Mouse (Mus musculus): ENCODE measurements around the gene Inava. TPM values are rescaled to one million over a fixed set of nuclear protein-coding genes. Genes with fewer than 3 reads are reported as not detected.

Gene Inava
- polyA plus RNA-seq, 1 experiment from 2014 or later = 2.0 TPM

DNA sequence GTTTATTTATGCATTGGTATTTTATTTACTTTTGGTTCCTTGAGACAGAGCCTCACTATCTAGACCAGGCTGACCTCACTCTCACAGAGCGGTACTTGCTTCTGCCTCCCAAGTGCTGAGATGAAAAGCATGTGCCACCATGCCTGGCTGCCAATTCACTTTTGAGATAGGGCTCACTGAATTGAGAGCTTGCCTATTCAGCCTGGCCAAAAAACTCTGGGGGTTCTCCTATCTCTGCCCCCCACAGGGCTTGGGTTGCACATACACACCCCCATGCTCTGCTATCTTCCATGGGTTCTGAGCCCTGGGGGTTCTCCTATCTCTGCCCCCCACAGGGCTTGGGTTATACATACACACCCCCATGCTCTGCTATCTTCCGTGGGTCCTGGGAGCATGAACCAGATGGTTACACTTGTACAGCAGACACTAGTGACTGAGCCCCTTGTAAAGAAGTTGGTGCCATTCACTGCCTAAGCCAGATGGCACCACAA is 54.5 kb downstream of the Inava start:
- no peak for ATAC-seq (ENCODE audit: low FRiP score)
- H3K4me3 ChIP-seq (replicated peaks) = no peak overlapping the region
- no peak overlapping the region for H3K27ac ChIP-seq (replicated peaks)
- H3K4me1 ChIP-seq = no peaks in the 10 kb centered on the region
- no peaks in the 10 kb centered on the region for H3K9me3 ChIP-seq (replicated peaks)
- H3K27me3 ChIP-seq (replicated peaks) = no peaks in the 10 kb centered on the region
- no peak overlapping the region for H3K9ac ChIP-seq (replicated peaks)
- peaks cover 19% of the 10 kb centered on the region for H3K36me3 ChIP-seq
- WGBS = 57% methylated on average over 2 of the region's 2 CpGs
- H3K4me2 ChIP-seq = no peak overlapping the region

DNA sequence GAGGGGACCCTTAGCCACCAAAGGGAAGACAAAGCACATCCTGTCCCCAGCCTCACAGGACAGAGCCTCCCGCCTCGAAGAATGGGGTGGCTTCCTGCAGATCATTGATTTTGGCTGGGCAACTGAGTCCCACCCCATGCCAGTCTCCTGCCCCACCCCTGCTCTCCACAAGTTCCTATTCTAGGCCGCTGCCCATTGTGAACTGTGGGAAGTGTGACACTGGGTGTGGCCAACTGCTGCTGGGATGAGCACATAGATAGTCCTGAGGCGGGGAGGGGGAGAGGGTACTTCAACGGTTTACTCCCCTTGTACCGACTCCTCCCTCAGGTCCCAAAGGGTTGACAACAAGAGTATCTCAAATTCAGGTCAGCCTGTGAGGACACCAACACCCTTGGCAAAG is 55.3 kb downstream of the Inava start:
- no peak overlapping the region for H3K4me2 ChIP-seq
- no peaks in the 10 kb centered on the region for H3K9me3 ChIP-seq (replicated peaks)
- WGBS = 62% methylated on average over 6 of the region's 6 CpGs
- no peak overlapping the region for H3K4me3 ChIP-seq (replicated peaks)
- peaks cover 23% of the 10 kb centered on the region for H3K36me3 ChIP-seq
- no peak overlapping the region for H3K27ac ChIP-seq (replicated peaks)
- ATAC-seq (ENCODE audit: low FRiP score) = no peak
- no peaks in the 10 kb centered on the region for H3K27me3 ChIP-seq (replicated peaks)
- H3K9ac ChIP-seq (replicated peaks) = no peak overlapping the region
- H3K4me1 ChIP-seq = peaks cover 8% of the 10 kb centered on the region

DNA sequence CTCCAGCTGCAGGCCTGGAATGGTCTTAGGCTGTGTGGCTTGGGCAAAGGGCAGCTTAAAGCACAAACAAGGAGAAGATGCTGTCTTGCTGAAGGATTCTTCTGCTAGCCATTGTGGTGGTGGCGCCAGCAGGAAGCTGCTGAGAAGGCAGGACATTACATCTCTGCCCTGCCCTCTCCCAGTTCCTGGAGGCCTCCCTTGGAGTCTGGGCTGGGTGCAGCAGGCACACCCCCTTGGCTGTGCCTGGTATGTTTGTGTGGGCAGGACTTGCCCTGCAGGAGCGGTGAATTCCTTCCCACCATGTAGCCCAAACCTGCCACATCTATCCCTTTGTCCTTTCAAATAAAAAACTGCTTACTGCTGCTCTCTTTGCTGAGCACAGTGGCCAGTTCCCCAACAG is 57.0 kb downstream of the Inava start:
- no peak overlapping the region for H3K4me2 ChIP-seq
- no peak overlapping the region for H3K27ac ChIP-seq (replicated peaks)
- 81% methylated on average over 2 of the region's 2 CpGs for WGBS
- H3K9ac ChIP-seq (replicated peaks) = no peak overlapping the region
- peaks cover 10% of the 10 kb centered on the region for H3K4me1 ChIP-seq
- H3K4me3 ChIP-seq (replicated peaks) = no peak overlapping the region
- ATAC-seq (ENCODE audit: low FRiP score) = no peak
- no peaks in the 10 kb centered on the region for H3K27me3 ChIP-seq (replicated peaks)
- no peaks in the 10 kb centered on the region for H3K9me3 ChIP-seq (replicated peaks)
- peaks cover 36% of the 10 kb centered on the region for H3K36me3 ChIP-seq

DNA sequence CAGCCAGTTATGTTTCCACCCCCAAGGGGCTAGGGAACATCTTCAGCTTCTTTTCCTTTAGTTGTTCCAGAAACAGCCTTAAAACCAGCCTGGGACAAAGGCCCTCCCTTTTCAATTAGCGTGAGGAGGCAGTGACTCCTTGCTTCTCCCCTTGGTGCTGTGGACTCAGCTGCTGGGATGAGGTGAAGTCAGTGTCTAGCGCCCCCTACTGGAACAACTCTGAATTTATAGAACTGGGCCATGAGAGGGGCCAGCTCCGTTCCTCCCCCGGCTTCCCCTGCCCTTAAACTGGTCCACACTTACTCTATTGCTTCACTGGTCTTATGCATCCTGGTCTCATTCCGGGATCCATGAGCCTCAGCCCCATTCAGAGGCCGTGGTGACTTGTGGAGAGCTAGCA is 58.9 kb downstream of the Inava start:
- Histone ChIP-seq H3K4me2 (no peak overlapping the region), H3K4me3 (replicated peaks) (no peak overlapping the region), H3K36me3 (peaks cover 51% of the 10 kb centered on the region), H3K4me1 (peaks cover 10% of the 10 kb centered on the region), H3K27me3 (replicated peaks) (no peaks in the 10 kb centered on the region), H3K9me3 (replicated peaks) (no peaks in the 10 kb centered on the region), H3K9ac (replicated peaks) (no peak overlapping the region), H3K27ac (replicated peaks) (no peak overlapping the region)
- 32% methylated on average over 6 of the region's 6 CpGs for WGBS
- ATAC-seq (ENCODE audit: low FRiP score) = no peak

DNA sequence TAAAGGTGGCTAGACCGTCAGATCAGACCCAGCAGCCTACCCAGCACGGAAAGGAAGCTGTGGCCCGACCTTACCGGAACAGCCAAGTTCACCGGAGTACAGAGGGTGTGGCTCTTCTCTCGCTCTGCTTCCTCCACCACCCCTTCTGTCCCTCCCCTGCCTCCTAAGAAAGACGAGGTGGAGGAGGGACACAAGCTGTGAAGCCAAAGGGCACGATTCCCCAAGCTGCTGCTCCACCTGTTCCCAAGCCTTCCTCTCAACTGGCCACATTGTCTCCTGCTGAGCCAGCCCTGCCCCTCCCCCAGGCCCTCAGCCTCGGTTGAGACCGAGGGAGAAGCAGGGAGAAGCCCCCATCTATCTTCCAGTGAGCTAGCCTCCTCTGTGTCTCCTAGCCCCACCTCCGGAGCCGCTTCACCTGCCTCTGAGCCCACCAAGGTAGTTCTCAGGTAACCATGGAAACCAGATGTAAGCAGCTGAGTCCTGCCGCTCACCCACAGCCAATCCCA is 59.9 kb downstream of the Inava start:
- Histone ChIP-seq H3K9ac (replicated peaks) (no peak overlapping the region), H3K9me3 (replicated peaks) (no peaks in the 10 kb centered on the region), H3K36me3 (peaks cover 54% of the 10 kb centered on the region), H3K4me1 (peaks cover 10% of the 10 kb centered on the region), H3K27ac (replicated peaks) (0 out of 2 replicates have a peak overlapping the region, but pooled peaks have one; percentile 4), H3K27me3 (replicated peaks) (no peaks in the 10 kb centered on the region), H3K4me3 (replicated peaks) (no peak overlapping the region), H3K4me2 (no peak overlapping the region)
- 14% methylated on average over 13 of the region's 13 CpGs for WGBS
- peak; percentile 36; the same call in 1 of the 2 replicates for ATAC-seq (ENCODE audit: low FRiP score)

DNA sequence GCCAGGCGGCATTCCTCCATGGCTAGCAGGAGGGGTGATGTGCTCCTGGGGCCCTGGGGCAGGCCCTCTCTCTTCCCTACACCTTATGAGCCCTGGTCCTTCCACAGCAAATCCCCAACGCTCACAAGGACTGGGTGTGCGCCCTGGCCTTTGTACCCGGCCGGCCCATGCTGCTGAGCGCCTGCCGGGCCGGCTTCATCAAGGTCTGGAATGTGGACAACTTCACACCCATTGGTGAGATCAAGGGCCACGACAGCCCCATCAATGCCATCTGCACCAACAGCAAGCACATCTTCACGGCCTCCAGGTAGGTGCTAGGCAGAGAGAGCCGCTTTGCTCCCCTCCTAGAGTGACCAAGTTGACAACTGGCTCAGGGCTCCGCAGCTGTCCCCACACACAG is 61.4 kb downstream of the Inava start:
- Histone ChIP-seq H3K36me3 (peaks cover 68% of the 10 kb centered on the region), H3K4me2 (no peak overlapping the region), H3K9me3 (replicated peaks) (no peaks in the 10 kb centered on the region), H3K4me1 (peaks cover 10% of the 10 kb centered on the region), H3K9ac (replicated peaks) (no peak overlapping the region), H3K27ac (replicated peaks) (no peak overlapping the region), H3K4me3 (replicated peaks) (no peak overlapping the region), H3K27me3 (replicated peaks) (no peaks in the 10 kb centered on the region)
- ATAC-seq (ENCODE audit: low FRiP score) = no peak
- 68% methylated on average over 12 of the region's 12 CpGs for WGBS

DNA sequence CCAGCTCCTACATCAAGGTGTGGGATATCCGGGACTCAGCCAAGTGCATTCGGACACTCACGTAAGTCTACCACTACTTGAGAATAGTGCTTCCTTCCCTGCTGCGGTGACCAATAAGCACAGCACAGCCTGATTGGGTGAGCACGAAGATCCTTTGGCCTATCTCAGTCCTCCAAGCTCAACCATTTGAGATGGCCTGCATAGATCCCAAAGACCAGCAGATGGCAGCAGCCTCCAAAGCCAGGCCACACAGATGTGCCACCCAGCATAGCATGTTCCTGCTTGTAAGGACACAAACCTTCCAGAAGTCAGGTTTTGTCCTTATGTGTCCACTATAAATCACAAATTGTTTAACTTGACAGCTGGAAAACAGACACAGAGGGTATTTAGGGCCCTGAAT is 64.0 kb downstream of the Inava start:
- Histone ChIP-seq H3K27ac (replicated peaks) (no peak overlapping the region), H3K9me3 (replicated peaks) (no peaks in the 10 kb centered on the region), H3K9ac (replicated peaks) (no peak overlapping the region), H3K4me1 (peaks cover 10% of the 10 kb centered on the region), H3K4me3 (replicated peaks) (no peak overlapping the region), H3K36me3 (peaks cover 74% of the 10 kb centered on the region), H3K27me3 (replicated peaks) (no peaks in the 10 kb centered on the region), H3K4me2 (no peak overlapping the region)
- WGBS = 8% methylated on average over 5 of the region's 5 CpGs
- peak; percentile 76; the same call in 1 of the 2 replicates for ATAC-seq (ENCODE audit: low FRiP score)

DNA sequence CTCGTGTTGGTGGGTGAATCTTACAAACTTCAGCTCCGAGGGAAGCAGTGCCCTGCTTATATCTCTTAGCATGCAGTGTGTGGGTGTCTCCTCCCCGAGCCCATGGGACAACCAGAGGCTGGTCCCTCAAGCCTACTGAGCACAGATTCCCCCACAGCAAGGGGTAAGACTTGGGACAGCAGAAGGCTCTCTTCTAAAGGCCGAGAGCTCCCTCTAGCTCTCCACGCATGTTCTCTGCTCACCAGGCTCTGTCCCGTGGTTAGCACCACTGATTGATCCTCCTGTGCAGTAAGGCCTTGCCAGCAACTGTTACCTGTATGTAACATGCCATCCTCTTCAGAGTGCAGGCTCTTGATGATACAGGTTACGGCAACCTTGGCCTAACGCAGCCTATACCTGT is 66.4 kb downstream of the Inava start:
- no peak overlapping the region for H3K4me3 ChIP-seq (replicated peaks)
- no peak overlapping the region for H3K27ac ChIP-seq (replicated peaks)
- no peaks in the 10 kb centered on the region for H3K27me3 ChIP-seq (replicated peaks)
- no peak for ATAC-seq (ENCODE audit: low FRiP score)
- H3K9ac ChIP-seq (replicated peaks) = no peak overlapping the region
- peaks cover 87% of the 10 kb centered on the region for H3K36me3 ChIP-seq
- no peaks in the 10 kb centered on the region for H3K9me3 ChIP-seq (replicated peaks)
- no peaks in the 10 kb centered on the region; the same call in 1 of the 2 replicates for H3K4me1 ChIP-seq
- WGBS = 78% methylated on average over 8 of the region's 8 CpGs
- H3K4me2 ChIP-seq = no peak overlapping the region

DNA sequence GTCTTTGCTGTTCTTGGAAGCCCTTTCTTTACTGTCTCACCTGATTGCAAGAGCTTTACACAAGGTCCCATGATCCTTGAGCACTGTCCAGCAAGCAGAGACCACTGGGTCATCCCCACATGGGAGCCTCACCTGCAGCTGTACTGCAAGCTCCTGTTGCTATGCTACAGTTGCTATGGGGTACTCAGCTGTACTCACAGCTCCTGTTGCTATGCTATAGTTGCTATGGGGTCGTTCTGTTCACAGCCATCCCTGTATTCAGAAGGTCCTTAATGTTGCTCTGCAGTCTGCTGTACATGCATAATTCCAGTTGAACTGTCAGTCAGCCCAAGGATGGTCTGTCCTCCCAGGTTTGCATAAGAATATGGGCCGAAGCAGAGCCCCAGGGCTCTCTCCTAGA is 68.6 kb downstream of the Inava start:
- Histone ChIP-seq H3K4me3 (replicated peaks) (no peak overlapping the region), H3K4me1 (no peaks in the 10 kb centered on the region; the same call in 1 of the 2 replicates), H3K4me2 (no peak overlapping the region), H3K36me3 (peaks cover 89% of the 10 kb centered on the region), H3K27ac (replicated peaks) (no peak overlapping the region), H3K9me3 (replicated peaks) (no peaks in the 10 kb centered on the region), H3K9ac (replicated peaks) (no peak overlapping the region), H3K27me3 (replicated peaks) (no peaks in the 10 kb centered on the region)
- no peak for ATAC-seq (ENCODE audit: low FRiP score)
- 37% methylated on average over 2 of the region's 2 CpGs for WGBS

Other genes with a start within 250 kb of the Inava start
- gene Igfn1, start 227.9 kb downstream of the Inava start, polyA plus RNA-seq (2015; fragmentation: Nextera tagmentation; extraction: Ambion mirVana) = not detected in 2 replicates
- 188 and 194 TPM in 2 replicates for gene Tmem9, start 226.1 kb downstream of the Inava start, polyA plus RNA-seq (2015; fragmentation: Nextera tagmentation; extraction: Ambion mirVana)
- not detected in 2 replicates for gene Ascl5, start 183.5 kb downstream of the Inava start, polyA plus RNA-seq (2015; fragmentation: Nextera tagmentation; extraction: Ambion mirVana)
- gene Cacna1s, start 181.5 kb downstream of the Inava start, polyA plus RNA-seq (2015; fragmentation: Nextera tagmentation; extraction: Ambion mirVana) = 0.75 and 1.1 TPM in 2 replicates
- 32.3 and 37.1 TPM in 2 replicates for gene Kif21b, start 102.9 kb downstream of the Inava start, polyA plus RNA-seq (2015; fragmentation: Nextera tagmentation; extraction: Ambion mirVana)
- gene Mroh3, start 21.4 kb downstream of the Inava start, polyA plus RNA-seq (2015; fragmentation: Nextera tagmentation; extraction: Ambion mirVana) = not detected in 2 replicates
- gene Gpr25, start 26.6 kb upstream of the Inava start, polyA plus RNA-seq (2015; fragmentation: Nextera tagmentation; extraction: Ambion mirVana) = 1.3 and 1.8 TPM in 2 replicates
- 23.1 and 27.1 TPM in 2 replicates for gene Camsap2, start 111.8 kb upstream of the Inava start, polyA plus RNA-seq (2015; fragmentation: Nextera tagmentation; extraction: Ambion mirVana)
- 15.6 and 15.8 TPM in 2 replicates for gene Ddx59, start 181.0 kb upstream of the Inava start, polyA plus RNA-seq (2015; fragmentation: Nextera tagmentation; extraction: Ambion mirVana)
- 0.27 and 1.6 TPM in 2 replicates for gene Kif14, start 232.1 kb upstream of the Inava start, polyA plus RNA-seq (2015; fragmentation: Nextera tagmentation; extraction: Ambion mirVana)

All from neural tube, embryonic 15.5 days (tissue).